Mouse (Mus musculus) NIH3T3 (cell line): ENCODE measurements around the gene Khnyn.

ENCODE experiments used
- DNase-seq: peaks from one replicate; pipeline ENCODE4 v3.0.0-alpha.2; 2012; ENCODE audit warnings: low read depth

Gene Khnyn

DNA sequence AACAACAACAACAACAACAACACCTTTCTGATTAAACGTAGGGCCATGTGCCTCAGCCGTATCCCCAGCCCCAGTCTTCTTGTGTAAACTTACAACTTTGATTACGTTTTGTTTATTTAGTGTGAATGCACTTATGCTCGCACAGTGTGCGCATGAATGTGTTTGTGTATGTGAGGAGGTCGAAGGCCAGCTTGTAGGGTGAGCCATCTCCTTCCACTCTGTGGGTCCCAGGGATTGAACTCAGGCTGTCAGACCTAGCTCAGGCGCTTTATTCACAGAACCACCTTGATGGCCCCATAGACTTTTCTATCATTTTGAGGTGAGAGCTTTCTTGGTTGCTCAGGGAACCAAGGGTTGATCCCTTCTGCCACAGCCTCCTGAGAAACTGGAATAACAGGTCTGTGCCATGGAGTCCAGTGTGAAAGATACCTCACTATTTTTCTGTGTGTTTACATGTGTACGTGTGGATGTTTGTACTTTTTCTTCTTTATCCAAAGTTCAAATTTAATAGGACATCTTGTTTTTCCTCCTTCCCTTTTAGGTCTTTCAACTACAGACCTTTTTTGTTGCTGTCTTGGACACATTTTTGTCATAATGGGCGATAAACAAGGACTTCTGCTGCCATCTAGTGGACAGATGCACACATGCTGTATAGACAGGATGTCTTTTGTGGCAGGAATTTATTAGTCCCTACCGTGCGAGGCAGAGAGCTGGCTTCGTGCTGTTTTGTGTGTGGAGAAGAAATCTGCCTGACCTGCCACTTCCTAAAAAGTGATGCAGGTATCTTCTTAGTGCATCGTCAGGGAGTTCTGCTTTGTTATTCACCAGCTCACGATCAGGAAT lies 33.7 kb downstream of the Khnyn start:
- DNase-seq: peak; percentile 94

DNA sequence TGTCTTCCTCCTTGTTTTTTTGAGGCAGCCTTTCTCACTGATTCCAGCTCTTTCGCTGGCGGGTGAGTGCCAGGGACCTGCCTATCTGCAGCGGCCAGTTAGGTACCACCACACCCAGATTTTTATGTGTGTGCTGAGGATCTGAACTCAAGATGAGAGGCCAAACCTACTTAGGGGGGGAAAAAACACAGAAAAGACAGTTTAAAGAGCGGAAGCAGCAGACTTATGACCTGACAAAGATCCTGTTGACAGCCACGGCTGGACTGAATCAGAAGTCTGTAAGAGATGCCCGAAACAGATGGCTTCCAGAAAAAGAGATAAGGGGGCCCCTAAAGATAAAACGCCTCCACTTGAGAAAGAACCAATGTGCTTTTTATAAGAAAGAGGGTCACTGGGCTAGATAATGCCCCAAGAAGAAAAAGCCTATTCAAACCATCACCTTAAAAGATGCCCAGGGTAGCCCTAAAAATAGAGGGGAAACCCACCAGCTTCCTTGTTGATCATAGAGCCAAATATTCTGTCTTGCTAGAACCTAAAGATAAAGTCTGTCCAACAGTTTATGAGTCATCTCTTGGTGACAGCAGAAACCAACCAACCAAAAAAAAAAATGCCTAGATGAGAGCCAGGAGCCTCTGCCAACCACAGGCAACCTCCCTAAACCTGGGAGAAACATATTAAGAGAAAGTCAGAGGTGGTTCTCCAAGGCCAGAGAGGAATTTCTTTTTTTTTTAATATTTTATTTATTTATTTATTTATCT lies 37.9 kb downstream of the Khnyn start:
- no peak for DNase-seq

DNA sequence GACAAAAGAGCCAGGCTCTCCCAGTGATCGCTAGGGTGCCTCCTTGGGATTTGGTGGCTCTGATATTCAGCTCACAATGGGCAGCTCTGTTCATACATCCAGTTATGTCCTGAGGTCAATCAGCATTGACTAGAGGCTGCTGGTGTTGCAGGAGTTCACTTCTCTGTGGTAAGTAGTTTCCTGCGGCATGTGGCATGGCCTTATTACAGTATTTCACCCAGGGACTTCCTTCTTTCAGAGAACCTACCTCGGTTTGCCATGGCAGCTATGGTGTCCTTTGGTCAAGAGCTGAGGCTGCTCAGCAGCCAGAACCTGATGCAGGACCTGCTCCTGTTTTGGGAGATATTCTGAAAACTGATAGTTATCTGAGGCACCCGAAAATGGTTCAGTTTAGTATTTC lies 42.1 kb downstream of the Khnyn start:
- no peak for DNase-seq

DNA sequence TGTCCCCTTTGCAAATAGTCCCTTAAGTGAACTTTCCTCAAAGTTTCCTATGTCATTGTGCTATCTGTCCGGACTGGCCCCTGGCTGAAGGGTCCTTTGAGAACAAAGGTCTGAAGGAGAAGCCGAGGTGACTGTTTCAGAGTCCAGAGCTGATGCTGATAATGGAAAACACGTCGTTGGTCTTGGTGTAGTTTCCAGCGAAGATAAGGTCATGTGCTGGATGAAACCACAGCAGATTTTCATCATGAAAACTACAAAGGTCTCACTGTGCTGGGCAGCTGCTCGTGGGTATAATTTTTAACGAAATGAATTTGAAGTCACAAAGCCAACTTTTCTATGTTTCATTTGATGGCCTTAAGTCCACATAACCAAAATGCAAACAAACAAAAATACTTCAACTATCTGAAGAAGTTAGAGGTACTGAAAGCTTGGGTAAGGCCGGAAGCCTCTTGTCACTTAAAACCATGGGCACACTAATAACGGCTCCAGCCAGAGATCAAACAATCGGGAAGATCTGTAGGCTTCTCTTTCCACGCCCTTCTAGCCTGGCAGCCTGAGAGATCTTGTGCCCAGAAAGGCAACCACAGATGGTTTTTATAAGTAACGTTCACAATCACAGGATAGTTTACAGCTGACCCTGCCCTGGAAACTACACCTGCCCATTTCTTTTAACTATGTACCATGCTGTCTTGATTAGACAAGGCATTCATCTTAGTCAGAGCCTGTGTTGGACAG lies 44.7 kb downstream of the Khnyn start:
- no peak for DNase-seq

DNA sequence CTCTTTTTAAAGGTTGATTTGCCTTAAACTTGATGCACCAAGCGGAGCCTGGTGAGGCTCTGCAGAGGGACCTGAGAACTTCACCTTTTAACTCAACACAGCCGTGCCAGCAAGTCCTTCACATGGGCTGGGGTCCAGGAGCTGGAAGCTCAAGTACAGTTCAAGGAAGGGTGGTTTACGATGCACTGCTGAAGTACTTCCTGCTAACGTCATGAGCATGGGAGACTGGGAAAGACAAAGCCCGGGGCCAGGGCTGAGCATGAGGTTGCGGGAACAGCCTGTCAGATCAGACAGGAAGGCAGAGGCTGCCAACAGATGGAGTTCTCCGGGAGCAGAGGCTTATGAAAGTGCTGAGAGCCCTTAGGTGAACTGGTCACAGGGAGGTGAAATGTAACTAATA lies 48.8 kb downstream of the Khnyn start:
- peak; percentile 8 for DNase-seq

DNA sequence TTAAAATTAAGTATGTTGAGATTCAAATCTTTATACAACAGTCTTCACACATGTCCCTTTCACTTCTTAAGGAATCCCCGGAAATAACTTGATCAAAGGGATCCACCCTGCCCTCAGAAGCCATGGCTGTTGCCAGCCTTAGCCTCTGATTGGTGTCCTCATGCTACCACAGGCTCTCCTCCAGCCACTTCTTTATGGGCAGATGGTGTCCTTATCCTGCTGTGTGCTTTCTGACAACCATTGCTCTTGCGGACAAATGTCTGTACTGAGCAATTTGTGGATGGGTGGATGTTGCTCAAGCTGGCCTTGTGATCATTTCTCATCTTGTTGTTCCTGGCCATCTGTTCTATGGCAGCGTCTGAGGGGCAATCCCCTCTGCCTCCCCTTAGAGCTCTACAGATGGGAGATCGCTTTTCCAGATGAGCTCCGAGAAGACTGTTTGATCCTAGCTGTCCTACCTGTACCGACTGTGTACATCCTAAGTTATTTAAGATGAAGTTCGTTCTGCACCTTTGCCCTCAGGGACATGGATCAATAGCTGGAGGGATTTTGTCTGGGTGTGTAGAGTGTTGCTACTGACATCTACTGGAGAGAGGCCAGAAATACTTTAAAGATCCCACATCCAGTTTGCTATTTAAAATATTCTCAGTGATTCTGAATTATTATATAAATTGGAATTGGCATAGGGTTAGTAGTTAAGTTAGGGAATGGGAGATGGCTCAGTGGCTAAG lies 55.5 kb downstream of the Khnyn start:
- DNase-seq: no peak

DNA sequence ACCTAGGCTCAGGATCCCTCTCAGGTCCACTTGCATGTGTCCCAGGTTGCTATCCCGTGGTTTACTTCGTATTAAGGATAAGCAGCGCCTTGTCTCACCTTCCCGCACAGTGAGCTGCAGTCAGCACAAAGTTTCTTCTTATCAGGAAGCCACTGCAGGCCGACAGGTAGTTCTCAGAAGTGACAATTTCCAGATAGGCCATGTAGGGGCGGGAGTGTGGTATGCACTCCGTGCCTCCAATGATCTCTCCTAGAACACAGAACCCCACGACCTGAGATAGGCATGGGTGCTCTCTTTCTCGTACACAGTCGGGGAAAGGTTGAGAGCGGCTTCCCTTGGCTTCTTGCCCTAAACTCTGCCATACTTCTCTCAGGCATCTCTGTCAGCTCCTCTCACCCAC lies 58.9 kb downstream of the Khnyn start:
- DNase-seq: no peak

DNA sequence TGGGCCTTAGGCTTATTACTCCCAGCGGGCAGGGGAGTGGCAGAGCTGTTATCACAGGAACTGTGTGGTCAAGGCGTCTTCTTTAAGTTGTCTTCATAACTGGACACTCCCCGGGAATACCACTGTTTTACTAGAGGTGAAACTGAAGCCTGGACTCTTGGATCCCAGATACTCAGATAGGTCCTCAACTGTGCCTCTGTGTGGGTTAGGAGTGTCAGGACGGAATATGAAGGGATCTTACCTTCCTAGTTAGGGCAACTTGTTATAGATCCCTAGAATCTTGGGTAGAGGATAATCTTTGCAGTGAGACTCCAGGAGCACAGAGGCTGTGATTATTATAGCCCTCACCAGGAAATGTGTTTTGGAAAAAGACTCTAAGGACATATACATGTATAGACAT lies 59.8 kb downstream of the Khnyn start, which contains the start of gene Cma1:
Gene Cma1, minus strand, starts transcription at position 101 of the 400 bp plus-strand sequence.
- no peak for DNase-seq

DNA sequence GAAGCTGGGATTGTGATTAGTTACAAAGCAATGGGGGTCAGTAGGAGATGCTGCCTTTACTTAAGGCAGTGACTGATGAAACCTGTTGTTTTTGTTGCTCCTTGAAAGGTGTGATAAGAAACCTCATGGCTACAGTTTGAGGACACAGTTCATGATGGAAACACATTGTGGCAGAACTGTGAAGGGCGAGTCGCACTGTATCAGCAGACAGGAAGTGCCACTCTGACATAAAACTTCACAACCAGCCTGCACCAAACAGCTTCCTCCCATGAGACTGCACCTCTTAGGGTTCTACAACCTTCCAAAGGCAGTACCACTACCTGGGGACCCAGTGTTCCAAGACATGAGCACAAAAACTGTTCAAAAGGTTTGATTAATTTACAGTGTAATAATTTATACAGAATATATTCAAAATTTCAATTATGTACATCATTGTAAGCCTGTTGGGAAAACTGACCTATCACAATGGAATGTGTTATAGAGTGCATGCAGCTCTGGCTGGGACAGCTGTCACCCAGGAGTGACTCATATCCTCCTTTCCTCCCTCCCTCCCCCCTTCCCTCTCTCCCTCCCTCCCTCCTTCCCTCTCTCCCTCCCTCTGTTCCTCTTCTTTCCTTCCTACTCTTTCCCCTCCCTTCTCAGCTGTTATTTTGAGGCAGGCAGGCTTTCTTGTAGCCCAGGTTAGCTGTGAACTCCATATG lies 61.7 kb downstream of the Khnyn start:
- DNase-seq: peak; percentile 53
